Comparison of ENCODE assay signal across 11 mouse cellular contexts in the genomic region with DNA sequence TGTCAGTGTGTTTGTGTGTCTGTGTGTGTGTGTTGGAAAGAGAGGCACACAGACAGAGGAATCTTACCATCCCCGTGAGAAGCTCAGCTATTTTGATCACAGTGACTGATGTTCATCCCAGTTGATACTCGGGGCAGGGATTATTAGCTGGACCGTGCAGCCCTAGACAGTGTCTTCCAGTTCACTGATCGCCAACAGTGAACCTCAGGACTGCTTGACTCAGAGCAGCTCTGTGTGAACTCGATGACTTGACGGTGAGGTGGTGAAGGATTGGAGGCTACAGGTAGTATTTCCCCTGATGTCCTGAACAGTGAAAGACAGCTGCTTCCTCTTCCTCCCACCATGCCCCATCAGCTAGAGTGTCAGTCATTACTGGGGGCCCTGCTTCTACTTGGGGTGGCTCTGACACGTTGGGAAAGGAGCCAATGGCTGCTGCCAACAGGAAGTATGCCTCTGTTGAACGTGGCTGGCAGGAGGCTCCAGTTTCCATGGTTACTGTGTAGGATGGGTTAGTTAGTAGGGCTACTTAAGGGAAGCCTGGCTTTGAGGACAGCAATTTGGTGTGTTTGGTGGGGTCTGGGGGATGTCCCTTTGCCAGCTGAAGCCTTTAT.
A peak's percentile ranks its signal among the peaks of the same experiment; 100 is the strongest.
DNase-seq lines count a peak whose midpoint lies in the region; ATAC-seq and TF ChIP-seq lines count a peak whose summit lies in the region.
"Had no signal": no experiment of that assay in that cellular context is flagged by ENCODE, and none has a peak within 500 bp of the region (broad histone marks: within the 10 kb centered on the region; RNA-seq: fewer than 3 reads in every experiment).

No protein-coding gene starts in this region.

- H3K4me2 ChIP-seq in midbrain, postnatal 0 days (ENCODE audit: low read depth, low read length, poor library complexity, severe bottlenecking), result no peak overlapping the region
- H3K4me2 ChIP-seq: liver, embryonic 15.5 days had no signal

- POLR2A ChIA-PET in Patski (lab: Charles Lee), result interaction anchor here (0.8 kb wide), 1 partner anchor 84 kb away, joined by 3 read pairs; no protein-coding TSS in a partner anchor

- H3K9me3 ChIP-seq in hindbrain, embryonic 10.5 days, result no peaks in the 10 kb centered on the region
- H3K9me3 ChIP-seq in midbrain, postnatal 0 days (ENCODE audit: low read length), result no peaks in the 10 kb centered on the region
- H3K9me3 ChIP-seq: G1E; liver, embryonic 15.5 days had no signal

- CTCF ChIA-PET in Patski (lab: Charles Lee), result interaction anchor here (0.9 to 5.6 kb wide), 7 partner anchors 10 to 184 kb away, joined by 3 to 28 read pairs (median 6); no protein-coding TSS in a partner anchor

- no peaks in the 10 kb centered on the region for H3K27me3 ChIP-seq in Patski
- no peaks in the 10 kb centered on the region for H3K27me3 ChIP-seq in hindbrain, embryonic 10.5 days (ENCODE audit: insufficient read depth, poor library complexity, severe bottlenecking)
- no peaks in the 10 kb centered on the region for H3K27me3 ChIP-seq in midbrain, postnatal 0 days (ENCODE audit: insufficient read depth, low read length)
- H3K27me3 ChIP-seq: liver, embryonic 15.5 days had no signal

- in situ Hi-C loops in Patski (cut with MboI; ENCODE audit: low pct_unique_long_range_greater_than_20kb), result loop anchor here (5.0 kb wide), 1 partner anchor 137 kb away; a partner anchor contains a TSS

- TF ChIP-seq CTCF in Patski (IDR thresholded peaks at IDR 0.05), result no peak
- no peak for TF ChIP-seq CTCF in midbrain, postnatal 0 days (IDR thresholded peaks at IDR 0.05)
- no peak for TF ChIP-seq CTCF in gastrocnemius, adult 2 months (IDR thresholded peaks at IDR 0.05)

- peak; percentile 72 to 79 for DNase-seq in left cerebral cortex, postnatal 14 days (ENCODE audit: low spot score in 2 of 2)
- DNase-seq in left cerebral cortex, adult 11 months (ENCODE audit: low spot score), result no peak
- peak; percentile 82 for DNase-seq in Patski (ENCODE audit: low read depth, low spot score)
- no peak for DNase-seq in hindbrain, embryonic 10.5 days (ENCODE audit: low spot score)
- DNase-seq in midbrain, postnatal 0 days (ENCODE audit: low spot score), result peak; percentile 87
- DNase-seq in urinary bladder, postnatal 14 days (ENCODE audit: low spot score), result no peak
- DNase-seq in cerebellum, adult 11-12 months, result no peak
- no peak for DNase-seq in gastrocnemius, adult 2 months

- H3K27ac ChIP-seq in hindbrain, embryonic 10.5 days, result peak overlapping the region; percentile 75
- peak overlapping the region; percentile 32; the same call in 1 of the 2 replicates for H3K27ac ChIP-seq in midbrain, postnatal 0 days (ENCODE audit: low read depth, low read length)
- H3K27ac ChIP-seq in gastrocnemius, adult 2 months, result no peak overlapping the region
- H3K27ac ChIP-seq: liver, embryonic 15.5 days had no signal

- ATAC-seq in Patski, result peak; percentile 32
- ATAC-seq in midbrain, postnatal 0 days (ENCODE audit: low FRiP score), result peak; percentile 52
- ATAC-seq: intestine, postnatal 0 days had no signal

- no peak overlapping the region for H3K9ac ChIP-seq in midbrain, postnatal 0 days (replicated peaks; ENCODE audit: low read length, poor library complexity, severe bottlenecking)
- H3K9ac ChIP-seq: liver, embryonic 15.5 days had no signal

- no peaks in the 10 kb centered on the region for H3K36me3 ChIP-seq in hindbrain, embryonic 10.5 days
- H3K36me3 ChIP-seq in midbrain, postnatal 0 days (ENCODE audit: insufficient read depth, low read length), result no peaks in the 10 kb centered on the region
- H3K36me3 ChIP-seq: G1E; liver, embryonic 15.5 days had no signal

- no peak overlapping the region for H3K4me3 ChIP-seq in hindbrain, embryonic 10.5 days
- H3K4me3 ChIP-seq in midbrain, postnatal 0 days (ENCODE audit: low read depth, low read length), result no peak overlapping the region
- no peak overlapping the region for H3K4me3 ChIP-seq in gastrocnemius, adult 2 months
- H3K4me3 ChIP-seq: liver, embryonic 15.5 days had no signal

- intact Hi-C loops in left cerebral cortex, postnatal 14 days (cut with DNase I), result no loop called here
- intact Hi-C loops in gastrocnemius, adult 2 months (cut with DNase I), result no loop called here

- WGBS in hindbrain, embryonic 10.5 days, result 51% methylated on average over 8 of the region's 8 CpGs
- 26% methylated on average over 8 of the region's 8 CpGs for WGBS in midbrain, postnatal 0 days

- H3K4me1 ChIP-seq in hindbrain, embryonic 10.5 days (replicated peaks), result peaks cover 95% of the 10 kb centered on the region
- H3K4me1 ChIP-seq in midbrain, postnatal 0 days (ENCODE audit: insufficient read depth, low read length), result peaks cover 47% of the 10 kb centered on the region

Comparison
In these comparisons a context has a peak if more than half of its experiments do, and no peak if none do; other contexts are left out.
1. DNase-seq: peak in left cerebral cortex, postnatal 14 days (2 of 2), Patski (single experiment) and midbrain, postnatal 0 days (single experiment); none in left cerebral cortex, adult 11 months (single experiment), hindbrain, embryonic 10.5 days (single experiment), urinary bladder, postnatal 14 days (single experiment), cerebellum, adult 11-12 months (single experiment) and gastrocnemius, adult 2 months (single experiment).